Mouse (Mus musculus): Measurements from ENCODE around the gene Fkbp15.

Fkbp15 gene

DNA sequence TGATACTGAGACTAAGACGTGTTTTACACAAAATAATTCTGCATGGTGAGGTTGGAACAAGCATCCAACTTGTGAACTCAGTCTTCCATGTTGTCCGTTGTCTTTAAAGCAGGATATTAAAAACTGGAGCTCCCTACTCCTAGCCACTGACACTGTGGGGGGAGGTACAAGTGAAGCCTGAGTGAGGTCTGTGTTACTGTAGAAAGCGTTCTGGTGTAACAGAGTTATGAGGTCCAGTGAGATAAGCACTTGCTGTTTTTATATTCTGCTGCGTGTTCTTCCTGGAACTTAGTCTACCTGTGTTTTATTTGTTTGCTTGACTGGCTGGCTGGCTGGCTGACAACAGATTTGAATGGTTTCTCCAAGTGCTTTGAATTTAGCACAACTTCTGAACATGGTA, 14.0 kb upstream of the Fkbp15 start:
- in situ Hi-C loops (cut with MboI; ENCODE audit: low pct_unique_long_range_greater_than_20kb in 1 of 2, low sequenced_read_pairs in 2 of 2, unreplicated experiment in 1 of 2): no loop called here

- in situ Hi-C loops (cut with MboI; ENCODE audit: low pct_unique_long_range_greater_than_20kb in 1 of 2, low sequenced_read_pairs in 2 of 2, unreplicated experiment in 1 of 2): no loop called here
These were observed 13.3 kb upstream of the Fkbp15 start for GRCm38 (mm10) chr4:62373668-62374067.

GRCm38 (mm10) chr4:62372818-62373520, 12.6 kb upstream of the Fkbp15 start:
- in situ Hi-C loops (cut with MboI; ENCODE audit: low pct_unique_long_range_greater_than_20kb in 1 of 2, low sequenced_read_pairs in 2 of 2, unreplicated experiment in 1 of 2): no loop called here

DNA sequence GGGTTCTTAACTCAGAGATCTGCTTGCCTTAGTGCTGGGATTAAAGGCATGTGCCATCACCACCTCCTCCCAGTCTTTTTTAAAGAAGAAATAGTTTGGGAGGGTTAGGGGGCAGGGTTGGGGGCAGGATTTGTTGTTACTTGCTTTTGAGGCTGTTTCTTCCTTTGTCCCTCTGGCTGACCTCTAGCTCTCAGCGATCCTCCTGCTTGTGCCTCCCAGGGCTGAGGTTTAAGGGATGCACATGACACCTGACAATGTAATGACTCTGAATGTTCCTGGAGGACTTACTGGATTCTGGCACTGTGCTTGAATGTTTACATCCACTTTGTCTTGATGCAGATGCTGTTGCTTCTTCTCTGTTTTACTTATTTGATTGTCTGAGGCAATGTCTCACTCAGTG, 12.1 kb upstream of the Fkbp15 start:
- in situ Hi-C loops (cut with MboI; ENCODE audit: low pct_unique_long_range_greater_than_20kb in 1 of 2, low sequenced_read_pairs in 2 of 2, unreplicated experiment in 1 of 2): no loop called here

DNA sequence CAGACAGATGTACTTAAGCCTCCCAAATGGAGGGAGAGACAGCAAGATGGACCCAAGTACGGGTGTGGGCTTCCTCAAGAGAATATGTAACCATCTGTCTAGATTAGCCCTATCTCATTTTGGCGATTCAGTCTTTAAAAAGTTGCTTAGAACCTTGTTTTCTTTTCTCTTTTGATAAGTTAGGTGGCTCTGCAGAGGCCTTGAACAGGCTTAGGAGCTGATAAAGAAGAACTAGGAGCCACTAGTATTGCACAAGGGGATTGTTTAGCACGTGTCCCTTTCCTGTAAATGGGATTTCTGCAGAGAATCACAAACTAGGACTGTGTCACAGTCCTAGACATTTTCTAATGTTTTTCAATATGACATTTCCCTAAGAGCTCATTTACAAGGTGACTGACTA, 8.7 kb upstream of the Fkbp15 start:
- in situ Hi-C loops (cut with MboI; ENCODE audit: low pct_unique_long_range_greater_than_20kb in 1 of 2, low sequenced_read_pairs in 2 of 2, unreplicated experiment in 1 of 2): no loop called here

- in situ Hi-C loops (cut with MboI; ENCODE audit: low pct_unique_long_range_greater_than_20kb in 1 of 2, low sequenced_read_pairs in 2 of 2, unreplicated experiment in 1 of 2): no loop called here
These were observed 7.2 kb upstream of the Fkbp15 start for GRCm38 (mm10) chr4:62367586-62367985.

DNA sequence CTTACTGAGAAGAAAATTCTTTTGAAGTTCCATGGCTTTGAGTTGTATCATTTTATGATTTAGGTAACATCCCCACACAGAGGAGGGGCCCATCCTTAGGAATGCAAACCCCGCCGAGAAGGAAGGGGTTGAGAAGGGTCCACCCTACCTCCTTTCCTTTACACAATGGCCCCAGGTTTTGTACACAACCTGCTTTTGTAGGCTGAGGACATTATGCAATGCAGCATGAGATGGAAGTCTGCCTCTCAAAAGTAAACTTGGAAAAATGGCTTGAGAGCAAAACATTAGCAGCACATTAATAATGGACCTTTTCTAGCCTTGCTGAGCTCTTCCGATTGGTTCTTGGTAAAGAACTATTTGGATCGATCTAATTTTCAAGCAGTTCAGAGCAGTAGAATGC, 5.9 kb upstream of the Fkbp15 start:
- in situ Hi-C loops (cut with MboI; ENCODE audit: low pct_unique_long_range_greater_than_20kb in 1 of 2, low sequenced_read_pairs in 2 of 2, unreplicated experiment in 1 of 2): no loop called here

- in situ Hi-C loops (cut with MboI; ENCODE audit: low pct_unique_long_range_greater_than_20kb in 1 of 2, low sequenced_read_pairs in 2 of 2, unreplicated experiment in 1 of 2): no loop called here
These were observed 4.0 kb upstream of the Fkbp15 start for GRCm38 (mm10) chr4:62364299-62364698.

GRCm38 (mm10) chr4:62362437-62362836, 2.1 kb upstream of the Fkbp15 start:
- in situ Hi-C loops (cut with MboI; ENCODE audit: low pct_unique_long_range_greater_than_20kb in 1 of 2, low sequenced_read_pairs in 2 of 2, unreplicated experiment in 1 of 2): no loop called here

DNA sequence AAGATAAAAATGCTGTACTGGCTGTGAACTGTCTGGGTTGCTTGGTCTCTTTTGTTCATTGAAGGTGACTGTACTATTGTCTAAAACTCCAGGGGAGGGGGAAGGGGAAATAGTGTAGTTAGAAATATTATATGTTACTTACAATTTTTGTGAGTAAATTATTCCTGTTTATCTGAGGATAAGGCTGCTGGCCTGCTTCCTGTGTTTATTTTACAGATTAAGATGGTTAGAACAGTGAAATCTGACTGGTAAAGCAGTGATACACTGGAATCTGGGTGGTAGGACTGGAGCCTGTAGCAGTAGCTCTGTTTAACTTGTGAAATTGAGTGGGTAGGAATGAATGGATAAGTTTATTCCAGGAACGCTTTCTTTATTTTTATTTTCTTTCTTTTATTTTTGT, 1.6 kb upstream of the Fkbp15 start:
- in situ Hi-C loops (cut with MboI; ENCODE audit: low pct_unique_long_range_greater_than_20kb in 1 of 2, low sequenced_read_pairs in 2 of 2, unreplicated experiment in 1 of 2): no loop called here

GRCm38 (mm10) chr4:62361571-62361970, 1.2 kb upstream of the Fkbp15 start:
- in situ Hi-C loops (cut with MboI; ENCODE audit: low pct_unique_long_range_greater_than_20kb in 1 of 2, low sequenced_read_pairs in 2 of 2, unreplicated experiment in 1 of 2): no loop called here

DNA sequence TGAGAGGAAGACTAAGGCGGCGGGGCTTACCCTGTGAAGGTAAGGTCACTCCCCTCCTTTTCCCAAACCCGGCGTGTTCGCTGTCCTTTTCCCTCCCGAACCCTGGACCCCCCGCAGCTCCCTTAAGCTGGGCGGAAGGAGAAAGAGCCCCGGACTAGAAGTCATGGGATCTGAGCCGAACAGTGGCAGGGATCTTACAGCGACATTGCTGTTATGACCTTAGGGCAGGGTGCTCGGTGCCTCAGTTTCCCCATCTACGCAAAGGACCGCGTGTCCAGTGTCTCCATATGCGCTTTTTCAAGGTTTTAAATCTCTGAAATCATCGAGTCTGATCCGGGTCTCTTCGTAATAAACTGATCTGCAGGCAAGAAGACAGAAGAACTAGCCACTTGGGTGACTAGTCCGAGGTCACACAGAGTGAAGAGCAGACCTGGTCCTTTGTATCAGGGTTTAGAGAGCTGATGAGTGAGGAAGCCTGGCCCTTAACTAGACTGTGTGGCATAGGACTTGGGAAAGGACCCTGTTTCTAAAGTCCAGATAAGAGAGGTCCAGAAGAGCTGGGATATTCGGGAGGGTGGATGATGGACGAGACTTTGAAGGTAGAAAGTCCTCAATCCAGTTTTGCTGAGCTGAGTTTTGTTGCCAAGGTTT, 582 bp upstream of the Fkbp15 start:
- in situ Hi-C loops (cut with MboI; ENCODE audit: low pct_unique_long_range_greater_than_20kb in 1 of 2, low sequenced_read_pairs in 2 of 2, unreplicated experiment in 1 of 2): no loop called here

- in situ Hi-C loops (cut with MboI; ENCODE audit: low pct_unique_long_range_greater_than_20kb in 1 of 2, low sequenced_read_pairs in 2 of 2, unreplicated experiment in 1 of 2): no loop called here
These were observed 1.0 kb downstream of the Fkbp15 start for GRCm38 (mm10) chr4:62359256-62359775.

DNA sequence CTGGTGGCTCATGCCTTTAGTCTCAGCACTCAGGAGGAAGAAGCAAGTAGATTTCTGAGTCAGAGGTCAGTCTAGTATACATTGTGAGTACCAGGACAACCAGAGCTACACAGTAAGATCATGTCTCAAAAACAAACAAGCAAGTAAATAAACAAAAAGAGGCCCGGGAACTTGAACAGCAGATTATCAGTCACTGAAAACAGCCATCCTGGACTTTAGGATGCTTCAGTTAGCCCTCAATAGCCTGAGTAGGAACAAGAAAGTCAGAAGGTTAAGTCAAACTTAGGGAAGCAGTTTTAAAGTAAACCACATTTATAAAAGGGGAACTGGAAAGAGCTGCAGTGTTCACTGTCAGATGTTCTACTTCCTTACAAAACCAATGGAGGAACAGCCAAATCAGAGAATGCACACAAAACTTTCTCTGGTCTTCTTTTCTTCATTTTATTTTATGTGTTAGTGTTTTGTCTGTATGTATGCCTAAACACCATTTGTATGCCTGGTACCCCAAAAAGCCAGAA, 2.7 kb downstream of the Fkbp15 start:
- in situ Hi-C loops (cut with MboI; ENCODE audit: low pct_unique_long_range_greater_than_20kb in 1 of 2, low sequenced_read_pairs in 2 of 2, unreplicated experiment in 1 of 2): no loop called here

DNA sequence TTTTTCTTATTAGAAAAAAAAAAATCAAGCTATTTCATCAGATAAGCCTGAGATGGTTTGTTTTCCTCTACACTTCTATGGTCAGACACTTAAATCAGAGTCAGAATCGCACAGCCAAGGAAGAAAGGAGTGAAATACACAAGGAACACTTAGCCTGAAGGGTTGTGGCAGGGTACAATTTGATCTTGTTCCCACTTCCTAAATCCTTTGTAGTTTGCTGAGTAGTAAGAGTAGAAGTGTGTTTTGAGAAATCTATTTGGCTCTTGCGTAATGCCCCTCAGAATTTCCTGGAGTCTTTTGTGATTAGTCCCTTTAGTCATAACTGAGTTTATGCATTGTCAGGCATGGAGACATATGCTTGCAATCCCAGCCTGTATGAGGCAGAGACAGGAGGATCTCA, 11.0 kb downstream of the Fkbp15 start:
- in situ Hi-C loops (cut with MboI; ENCODE audit: low pct_unique_long_range_greater_than_20kb in 1 of 2, low sequenced_read_pairs in 2 of 2, unreplicated experiment in 1 of 2): no loop called here

DNA sequence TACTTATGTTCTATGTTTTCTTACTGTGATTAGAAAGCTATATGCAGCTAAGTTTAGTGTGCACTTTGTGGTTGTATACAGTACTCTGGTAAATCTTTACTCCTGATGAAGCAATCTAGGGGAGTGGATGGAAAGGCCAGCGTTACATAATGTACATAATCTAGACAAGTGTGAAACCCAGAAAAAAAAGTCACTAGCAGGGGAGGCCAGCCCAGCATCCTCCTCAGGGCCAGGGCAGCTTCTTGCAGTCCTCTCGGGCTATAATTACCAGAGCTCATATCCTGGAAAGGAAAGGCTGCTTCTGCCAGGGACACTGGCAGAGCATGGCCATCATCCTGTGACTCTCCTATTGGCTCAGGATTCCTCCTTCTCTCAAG, 12.0 kb downstream of the Fkbp15 start:
- in situ Hi-C loops (cut with MboI; ENCODE audit: low pct_unique_long_range_greater_than_20kb in 1 of 2, low sequenced_read_pairs in 2 of 2, unreplicated experiment in 1 of 2): no loop called here

DNA sequence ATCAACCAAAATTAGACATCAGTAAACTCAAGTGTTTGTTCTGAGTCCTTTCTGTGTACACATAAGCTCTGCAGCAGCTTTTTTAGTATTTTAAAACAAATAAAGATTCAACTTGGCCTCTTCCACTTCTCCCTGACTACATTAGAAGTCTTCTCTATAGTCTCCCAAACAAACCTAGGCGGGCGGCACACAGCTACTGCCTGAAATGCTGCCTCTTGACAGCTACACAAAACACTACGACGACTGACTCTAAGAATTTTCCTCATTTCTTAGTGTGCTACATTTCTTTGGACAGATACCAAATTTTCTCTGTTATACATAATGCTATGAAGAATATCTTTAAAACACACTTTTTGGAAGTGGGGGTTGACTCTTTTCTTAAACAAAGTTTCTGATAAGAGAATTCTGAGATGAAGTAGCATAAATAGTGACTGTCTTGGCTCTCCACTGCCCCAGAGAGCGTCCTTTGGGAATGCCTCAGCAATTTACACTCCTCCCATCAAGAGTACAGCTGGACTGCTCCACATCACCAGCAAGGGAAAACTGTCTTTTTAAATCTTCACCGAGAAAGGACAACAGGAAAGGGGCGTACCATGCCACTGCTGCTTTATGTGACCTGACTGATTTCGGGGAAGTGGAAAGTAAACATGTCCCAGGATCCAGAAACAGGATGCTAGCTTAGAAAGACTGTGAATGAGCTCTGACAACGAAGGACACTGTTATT, 12.6 kb downstream of the Fkbp15 start:
- in situ Hi-C loops (cut with MboI; ENCODE audit: low pct_unique_long_range_greater_than_20kb in 1 of 2, low sequenced_read_pairs in 2 of 2, unreplicated experiment in 1 of 2): no loop called here

GRCm38 (mm10) chr4:62345827-62346226, 14.5 kb downstream of the Fkbp15 start:
- in situ Hi-C loops (cut with MboI; ENCODE audit: low pct_unique_long_range_greater_than_20kb in 1 of 2, low sequenced_read_pairs in 2 of 2, unreplicated experiment in 1 of 2): no loop called here

- in situ Hi-C loops (cut with MboI; ENCODE audit: low pct_unique_long_range_greater_than_20kb in 1 of 2, low sequenced_read_pairs in 2 of 2, unreplicated experiment in 1 of 2): no loop called here
These were observed 16.3 kb downstream of the Fkbp15 start for GRCm38 (mm10) chr4:62344000-62344399.
